Mouse (Mus musculus) heart, postnatal 10 days (tissue): ENCODE results near the gene Vps36. TPM values are rescaled to one million over a fixed set of nuclear protein-coding genes. Genes with fewer than 3 reads are reported as not detected.

Experiments
- total RNA-seq, 2 experiments: library from RNA; stranded (reverse); gene quantifications; 2 replicates each; pipeline ENCODE4 v1.2.3; 2021

Vps36 gene
- total RNA-seq, 2 experiments from 2014 or later: 28.5 to 31.3 TPM

Other genes starting within 250 kb of the Vps36 start
- not detected for gene Defb13, start 246.0 kb upstream of the Vps36 start, total RNA-seq
- gene Fam90a1a, start 234.1 kb upstream of the Vps36 start, total RNA-seq: not detected
- not detected for gene Ccdc70, start 223.0 kb upstream of the Vps36 start, total RNA-seq
- under 1 TPM; 0.15 to 0.31 TPM for gene Atp7b, start 132.5 kb upstream of the Vps36 start, total RNA-seq
- 10 to 100 TPM; 11.0 to 14.1 TPM for gene Alg11, start 132.1 kb upstream of the Vps36 start, total RNA-seq
- gene Nek5, start 67.8 kb upstream of the Vps36 start, total RNA-seq: not detected
- gene Nek3, start 26.4 kb upstream of the Vps36 start, total RNA-seq: 1 to 10 TPM; 1.9 to 2.1 TPM
- gene Ckap2, start 7.0 kb upstream of the Vps36 start, total RNA-seq: 10 to 100 TPM; 12.7 to 13.0 TPM
- 10 to 100 TPM; 13.5 to 14.9 TPM for gene Thsd1, start 34.5 kb downstream of the Vps36 start, total RNA-seq
- gene Tpte, start 90.6 kb downstream of the Vps36 start, total RNA-seq: not detected
- gene Slc25a15, start 205.8 kb downstream of the Vps36 start, total RNA-seq: 10 to 100 TPM; 12.8 to 13.7 TPM
- 10 to 100 TPM; 53.9 to 54.4 TPM for gene Mrps31, start 218.6 kb downstream of the Vps36 start, total RNA-seq